Mouse (Mus musculus) left cerebral cortex, postnatal 14 days (tissue): ENCODE results near the gene Gm10643. TPM values are rescaled to one million over a fixed set of nuclear protein-coding genes. Genes with fewer than 3 reads are reported as not detected.

Source experiments
- DNase-seq, 2 experiments: peaks; one replicate each; pipeline ENCODE4 v3.0.0; 2021 to 2022; ENCODE audit warnings: low spot score in 2 of 2, mixed read lengths in 1 of 2
- intact Hi-C: fragments of 180-260 bp; cut with DNase I; formaldehyde crosslinking; loops from one replicate; pipeline ENCODE4 v1.15.1; 2025
- total RNA-seq, 2 experiments: library from RNA; stranded (reverse); gene quantifications; 2 replicates each; pipeline ENCODE4 v1.2.3; 2021

The Gm10643 gene
- total RNA-seq, 2 experiments from 2014 or later: 3.9 to 4.0 TPM

GRCm38 (mm10) chr8:84073230-84073976 lies 8.5 kb upstream of the Gm10643 start:
- intact Hi-C loops: no loop called here
- peak in 1 of 2 experiments; percentile 59 for DNase-seq

- DNase-seq: no peak
- intact Hi-C loops: no loop called here
Measured at GRCm38 (mm10) chr8:84072321-84072720, 7.4 kb upstream of the Gm10643 start.

- DNase-seq: no peak
- intact Hi-C loops: no loop called here
Measured at GRCm38 (mm10) chr8:84071921-84072320, 7.0 kb upstream of the Gm10643 start.

DNA sequence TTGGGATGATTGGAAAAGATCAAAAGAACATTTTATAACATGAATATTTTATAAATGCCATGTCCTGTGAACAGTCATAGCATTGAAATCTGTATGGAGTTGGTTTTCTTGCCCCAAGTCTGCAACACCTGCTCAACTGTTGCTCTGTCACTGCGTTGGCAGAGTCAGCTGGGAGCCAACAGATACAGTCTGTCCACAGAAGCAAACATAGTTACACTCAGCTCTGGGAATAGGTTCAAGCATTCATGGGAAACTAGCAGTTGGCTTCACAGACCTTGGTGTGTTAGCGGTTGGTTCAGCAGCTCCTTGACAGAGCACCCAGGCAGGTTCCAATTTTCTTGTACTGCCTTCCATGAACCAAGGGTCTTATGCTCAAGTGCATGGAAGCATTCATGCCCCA lies 5.7 kb upstream of the Gm10643 start:
- peak; percentile 61 to 85 for DNase-seq

DNA sequence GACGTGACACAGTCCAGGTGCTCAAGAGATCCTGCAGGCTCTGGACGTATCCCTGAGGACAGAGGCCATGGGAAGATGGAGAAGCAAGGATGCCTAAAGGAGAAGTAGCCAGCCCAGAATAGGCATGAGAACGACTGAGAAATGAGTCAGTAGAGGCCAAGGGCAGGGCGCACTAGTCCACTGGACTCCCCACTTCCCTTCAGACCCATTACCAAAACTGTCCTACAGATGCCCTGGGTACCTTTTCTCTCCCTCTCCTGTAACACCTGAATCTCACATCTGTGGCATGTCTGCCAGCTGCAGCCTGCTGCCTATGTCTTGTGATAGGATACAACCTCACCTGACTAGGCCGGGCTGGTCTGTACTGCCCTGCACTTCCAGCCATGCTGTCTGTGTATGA lies 5.3 kb upstream of the Gm10643 start:
- intact Hi-C loops: no loop called here
- DNase-seq: no peak

More for the DNA sequence above, 5.7 kb upstream of the Gm10643 start:
- intact Hi-C loops: no loop called here

DNA sequence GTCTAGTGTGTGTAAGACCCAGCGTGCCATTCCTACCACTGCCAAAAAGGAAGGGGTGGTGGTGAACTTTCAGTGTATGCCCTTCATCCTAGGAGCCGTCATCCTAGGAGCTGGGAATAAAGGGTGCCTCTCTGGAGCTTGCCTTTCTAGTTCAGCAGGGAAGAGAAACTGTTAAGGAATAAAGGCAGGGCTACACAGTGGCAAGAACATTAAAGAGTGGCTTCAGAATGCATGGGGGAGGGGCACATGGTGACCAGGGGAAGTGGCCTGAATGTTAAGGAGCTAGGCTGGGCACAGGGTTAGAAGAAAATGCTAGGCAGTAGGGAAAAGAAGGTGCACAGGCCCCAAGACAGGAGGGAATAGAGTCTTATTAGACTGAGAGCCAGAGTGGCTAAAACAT lies 4.8 kb upstream of the Gm10643 start:
- DNase-seq: peak in 1 of 2 experiments; percentile 40
- intact Hi-C loops: no loop called here

DNA sequence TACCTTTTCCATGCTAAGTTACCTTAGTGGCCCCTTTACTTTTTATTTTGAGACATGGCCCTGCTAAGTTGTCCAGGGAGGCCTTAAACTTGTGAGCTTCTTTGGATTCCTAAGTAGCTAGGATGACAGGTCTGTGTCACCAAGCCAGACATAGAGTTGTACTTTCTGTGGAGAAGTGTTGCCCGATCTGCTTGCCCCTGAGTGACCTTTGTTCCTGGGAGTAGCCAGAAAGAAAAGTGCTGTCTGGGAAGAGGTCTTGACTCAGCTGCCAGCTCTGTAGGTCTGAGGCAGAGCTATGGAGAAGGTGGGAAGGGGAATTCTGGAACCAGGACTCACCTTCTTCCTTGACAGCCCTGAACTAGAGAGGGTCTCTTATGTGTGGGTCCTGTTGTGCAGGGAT lies 4.2 kb upstream of the Gm10643 start:
- DNase-seq: no peak
- intact Hi-C loops: no loop called here

DNA sequence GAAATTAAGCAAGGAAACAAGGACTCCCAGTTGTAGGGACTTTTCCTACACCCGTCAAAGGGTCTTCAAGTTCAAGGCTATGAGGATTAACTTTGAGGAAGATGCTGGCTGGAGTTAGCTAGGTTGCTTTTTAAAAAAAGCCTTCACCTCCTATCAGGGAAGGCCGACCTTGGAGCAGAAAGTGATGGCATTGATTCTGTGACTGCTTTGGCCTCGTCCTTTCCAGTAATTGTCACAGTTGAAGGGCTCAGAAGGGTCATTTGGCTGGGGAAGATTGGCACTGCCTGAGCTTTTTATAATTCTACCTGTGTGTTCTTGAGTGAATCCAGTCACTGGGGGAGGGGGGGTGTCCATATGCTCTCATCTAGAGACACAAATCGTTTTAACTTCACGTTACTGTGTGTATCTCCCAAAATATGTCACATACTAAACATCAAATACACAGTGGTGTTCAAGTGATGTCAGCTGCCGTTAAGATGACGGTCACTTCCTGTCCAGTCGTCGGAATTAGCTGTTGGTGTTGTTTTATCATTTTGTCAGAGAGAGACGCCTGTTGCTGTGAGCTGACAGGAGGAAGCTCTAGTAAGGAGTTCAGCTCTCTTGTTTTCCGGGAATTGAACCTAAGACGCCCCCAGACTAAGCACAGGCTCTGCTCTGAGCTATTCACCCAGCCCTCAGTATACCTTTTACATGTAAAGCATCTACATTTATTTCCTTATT lies 3.5 kb upstream of the Gm10643 start:
- intact Hi-C loops: no loop called here

DNA sequence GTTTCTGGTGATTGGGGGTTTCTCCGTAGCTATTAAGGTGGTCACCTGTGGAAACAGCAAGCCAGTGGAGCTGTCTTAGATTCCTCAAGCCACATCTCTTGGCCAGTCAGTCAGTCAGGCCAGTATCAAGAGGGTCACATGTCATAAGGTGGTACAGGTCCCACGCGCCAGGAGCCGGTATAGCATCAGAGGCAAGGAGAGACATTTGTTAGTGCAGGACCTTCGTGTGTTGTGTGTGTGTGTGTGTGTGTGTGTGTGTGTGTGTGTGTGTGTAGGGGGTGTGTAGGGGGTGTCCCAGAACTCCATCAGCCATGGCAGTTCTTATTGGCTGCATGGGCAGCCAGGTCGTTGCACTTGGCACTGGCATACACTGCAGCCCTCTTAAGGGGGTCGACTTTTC lies 3.0 kb upstream of the Gm10643 start:
- intact Hi-C loops: no loop called here
- DNase-seq: no peak

More for the DNA sequence above, 3.5 kb upstream of the Gm10643 start:
- no peak for DNase-seq

GRCm38 (mm10) chr8:84067047-84067573 lies 2.2 kb upstream of the Gm10643 start:
- intact Hi-C loops: no loop called here
- peak; percentile 94 to 96 for DNase-seq

DNA sequence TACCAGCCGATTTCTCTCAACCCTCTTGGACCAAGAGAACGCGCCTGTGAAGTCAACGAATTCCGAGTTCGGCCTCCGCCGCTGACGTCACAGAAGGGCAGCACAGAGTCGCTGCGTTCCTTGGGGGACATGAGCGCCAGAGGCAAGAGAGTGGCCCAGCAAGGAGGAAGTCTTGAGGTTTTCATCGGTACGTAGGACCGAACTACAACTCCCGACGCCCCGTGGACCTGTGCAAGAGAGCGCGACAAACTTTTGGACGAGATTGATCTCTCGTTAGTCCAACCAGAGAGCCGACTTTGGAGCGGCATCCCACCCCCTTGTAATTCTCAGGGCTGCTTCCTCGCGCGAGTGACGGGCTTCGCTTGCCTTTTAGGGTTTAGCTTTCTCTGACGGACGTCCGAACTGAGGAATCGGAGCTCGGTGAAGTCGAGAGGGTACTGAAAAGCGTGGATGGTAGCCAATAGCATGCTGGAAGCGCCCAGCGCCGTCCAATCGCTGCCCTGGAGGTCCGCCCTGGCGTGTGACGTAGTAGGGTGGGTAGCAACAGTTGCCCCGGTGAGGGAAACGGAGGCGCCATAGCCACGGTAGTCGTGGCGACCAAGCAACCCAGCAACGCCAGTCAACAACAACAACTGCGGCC lies 1.5 kb upstream of the Gm10643 start, which contains the start of gene Rfx1:
TSS of gene Rfx1 (plus strand) at position 544 of the 640 bp plus-strand sequence.
- intact Hi-C loops: no loop called here
- peak; percentile 100 for DNase-seq

- intact Hi-C loops: no loop called here
- DNase-seq: no peak
Measured at GRCm38 (mm10) chr8:84065457-84066072, 628 bp upstream of the Gm10643 start.

DNA sequence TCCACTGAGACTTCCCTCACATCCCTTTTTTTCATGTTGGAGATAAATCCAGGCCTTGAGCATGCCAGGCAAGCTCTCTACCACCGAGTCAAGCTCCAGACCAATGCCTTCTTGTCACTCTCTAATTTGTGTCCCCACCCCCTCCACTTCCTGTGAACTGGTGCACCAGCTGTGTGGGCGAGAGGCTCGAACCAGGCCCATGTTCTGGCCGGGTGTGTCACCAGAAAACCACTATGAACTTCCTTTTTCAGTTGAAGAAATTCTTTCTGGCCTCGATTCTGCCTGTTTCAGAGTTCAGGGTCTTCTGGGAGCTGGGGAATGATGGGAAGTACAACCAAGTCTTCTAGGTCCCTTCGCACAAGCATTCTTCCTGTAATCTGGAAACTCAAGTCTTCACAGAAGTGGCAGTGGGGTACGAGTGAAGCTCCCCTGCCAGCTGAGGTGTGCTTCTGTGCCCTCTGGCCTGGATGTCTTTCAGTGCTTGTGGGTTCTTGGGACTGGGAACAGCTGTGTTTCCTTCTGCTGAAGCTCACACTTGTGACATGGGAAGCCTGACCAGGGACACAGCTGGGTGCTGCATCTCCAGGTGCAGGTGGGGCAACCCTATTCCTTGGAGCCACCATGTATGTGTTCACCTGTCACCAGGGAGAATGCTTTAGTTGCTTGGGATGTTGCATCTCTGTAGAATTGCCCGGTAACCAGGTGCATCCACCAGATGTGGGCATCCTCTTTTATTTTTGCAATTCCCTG lies 901 bp downstream of the Gm10643 start:
- no peak for DNase-seq
- intact Hi-C loops: no loop called here

GRCm38 (mm10) chr8:84060245-84060644 lies 4.7 kb downstream of the Gm10643 start:
- intact Hi-C loops: no loop called here
- no peak for DNase-seq

DNA sequence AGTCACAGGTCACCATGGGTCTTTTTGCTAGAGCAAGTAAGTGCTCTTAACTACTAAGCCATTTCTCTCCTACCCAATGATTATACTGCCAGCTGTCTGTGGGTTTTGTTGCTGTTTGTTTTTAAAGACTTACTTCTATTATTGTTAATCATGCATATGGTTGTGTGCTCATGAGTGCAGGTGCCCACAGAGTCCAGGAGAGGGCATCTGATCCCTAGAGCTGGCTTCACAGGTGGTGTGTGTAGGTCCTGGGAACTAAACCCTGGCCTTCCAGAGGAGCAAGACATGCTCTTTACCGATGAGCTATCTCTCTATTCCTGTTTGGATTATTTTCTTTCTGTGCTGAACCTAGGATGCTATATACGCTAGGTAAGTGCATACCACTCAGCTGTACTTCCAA lies 5.7 kb downstream of the Gm10643 start:
- no peak for DNase-seq
- intact Hi-C loops: no loop called here

GRCm38 (mm10) chr8:84057827-84058226 lies 7.1 kb downstream of the Gm10643 start:
- intact Hi-C loops: no loop called here
- no peak for DNase-seq

- DNase-seq: no peak
- intact Hi-C loops: no loop called here
Measured at GRCm38 (mm10) chr8:84053229-84053628, 11.7 kb downstream of the Gm10643 start.

DNA sequence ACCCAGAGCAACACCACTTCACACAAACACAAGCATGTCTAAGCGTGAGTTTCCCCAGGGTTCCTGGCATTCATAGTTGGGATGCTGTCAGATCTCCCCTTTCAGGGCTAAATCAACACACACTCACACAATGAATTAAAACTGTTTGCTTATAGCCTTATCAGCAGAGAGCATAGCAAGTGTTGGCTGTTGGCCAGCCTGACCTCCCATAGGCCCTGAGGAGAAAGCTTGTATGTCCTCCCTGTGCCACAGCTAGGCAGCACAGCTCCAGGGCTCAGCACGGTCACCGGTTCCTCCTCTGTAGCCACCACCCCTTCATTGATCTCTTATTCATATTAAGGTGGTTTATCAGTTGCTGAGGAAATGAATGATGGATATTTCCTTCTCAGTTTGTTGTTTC lies 12.2 kb downstream of the Gm10643 start:
- intact Hi-C loops: no loop called here
- no peak for DNase-seq

DNA sequence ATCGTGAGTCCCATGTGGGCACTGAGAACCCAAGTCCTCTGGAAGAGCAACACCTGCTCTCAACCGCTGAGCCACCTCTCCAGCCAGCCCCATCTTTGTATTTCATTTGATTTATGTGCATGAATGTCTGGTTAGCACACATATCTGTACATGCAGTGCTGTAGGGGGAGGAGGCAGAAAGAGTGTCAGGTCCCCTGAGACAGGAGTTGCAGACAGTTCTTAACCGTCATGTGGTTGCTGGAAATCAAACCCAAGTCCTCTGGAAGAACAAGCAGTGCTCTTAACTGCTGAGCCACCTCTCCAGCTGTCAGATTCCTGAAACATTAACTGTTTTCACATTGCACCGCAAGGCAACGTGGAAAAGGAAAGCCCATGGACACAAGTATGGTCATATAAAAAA lies 16.8 kb downstream of the Gm10643 start:
- intact Hi-C loops: no loop called here
- DNase-seq: no peak
